In the genomic region with DNA sequence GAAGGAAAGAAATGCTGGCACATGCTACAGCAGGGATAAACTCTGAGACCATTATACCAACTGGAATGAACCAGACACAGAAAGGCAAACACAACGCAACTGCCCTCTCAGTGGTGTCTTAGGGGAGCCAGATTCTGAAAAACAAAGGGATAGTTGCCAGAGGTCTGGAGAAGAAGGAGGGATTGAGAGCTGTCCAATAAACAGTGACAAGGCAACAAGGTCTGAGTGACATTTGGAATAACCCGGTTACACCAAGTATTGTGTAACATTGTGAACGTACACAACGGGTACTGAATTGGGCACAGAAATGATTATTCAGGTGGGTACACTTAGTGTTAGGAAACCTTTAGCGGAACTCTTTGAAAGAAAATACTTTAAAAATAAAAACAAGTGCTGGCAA, we compare ENCODE assay signal across 17 mouse cellular contexts.
"Had no signal": no experiment of that assay in that cellular context is flagged by ENCODE, and none has a peak within 500 bp of the region (broad histone marks: within the 10 kb centered on the region; RNA-seq: fewer than 3 reads in every experiment).

No protein-coding gene starts in this region.

- ATAC-seq: lung, postnatal 0 days; midbrain, embryonic 13.5 days; midbrain, embryonic 15.5 days had no signal

- H3K27me3 ChIP-seq: lung, embryonic 15.5 days; midbrain, embryonic 13.5 days; midbrain, embryonic 15.5 days; neural tube, embryonic 13.5 days; stomach, embryonic 15.5 days had no signal

- DNase-seq: lung, adult 2 months; lung, postnatal 14 days; lung, postnatal 36 days; right cerebral cortex, postnatal 14 days; thymus, adult 2 months; thymus, postnatal 25 days; thymus, postnatal 4 days had no signal

- H3K4me1 ChIP-seq: megakaryocyte, embryonic 14.5 days; midbrain, embryonic 13.5 days; midbrain, embryonic 15.5 days; neural tube, embryonic 13.5 days; stomach, embryonic 15.5 days had no signal

- H3K4me2 ChIP-seq: lung, embryonic 15.5 days; midbrain, embryonic 11.5 days; midbrain, embryonic 13.5 days; midbrain, embryonic 15.5 days; neural tube, embryonic 13.5 days; stomach, embryonic 15.5 days had no signal

- H3K9me3 ChIP-seq: lung, embryonic 15.5 days; midbrain, embryonic 15.5 days; neural tube, embryonic 13.5 days; stomach, embryonic 15.5 days had no signal

- H3K9ac ChIP-seq: lung, embryonic 15.5 days; midbrain, embryonic 13.5 days; midbrain, embryonic 15.5 days; neural tube, embryonic 13.5 days; stomach, embryonic 15.5 days had no signal

- H3K4me3 ChIP-seq: lung, embryonic 15.5 days; megakaryocyte, embryonic 14.5 days; midbrain, embryonic 13.5 days; midbrain, embryonic 15.5 days; neural tube, embryonic 13.5 days; stomach, embryonic 15.5 days had no signal

- H3K27ac ChIP-seq: lung, embryonic 15.5 days; macrophage; midbrain, embryonic 13.5 days; midbrain, embryonic 15.5 days; neural tube, embryonic 13.5 days; stomach, embryonic 15.5 days; stomach, postnatal 0 days had no signal

- H3K36me3 ChIP-seq: lung, embryonic 15.5 days; midbrain, embryonic 13.5 days; midbrain, embryonic 15.5 days; neural tube, embryonic 13.5 days; stomach, embryonic 15.5 days had no signal
